Mouse (Mus musculus) embryonic facial prominence, embryonic 12.5 days (tissue): ENCODE data around the gene Hoxc5. TPM values are rescaled to one million over a fixed set of nuclear protein-coding genes. Genes with fewer than 3 reads are reported as not detected.

Experiments
- ATAC-seq: fragments of 200-750 bp; cut with Nextera tagmentation; 2 replicates; pipeline ENCODE4 v1.8.0; 2017; ENCODE audit not compliant: insufficient number of reproducible peaks, insufficient read depth, low FRiP score, low TSS enrichment
- H3K27ac ChIP-seq: fragments of 300-500 bp; sonication (generic); 2 replicates; pipeline ENCODE4 v1.5.1; 2016; ENCODE audit warnings: mild to moderate bottlenecking
- H3K27me3 ChIP-seq: fragments of 300-500 bp; sonication (generic); 2 replicates; pipeline ENCODE4 v1.6.1; 2016; ENCODE audit warnings: mild to moderate bottlenecking, moderate library complexity
- H3K36me3 ChIP-seq: fragments of 300-500 bp; sonication (generic); 2 replicates; pipeline ENCODE4 v1.6.1; 2016; ENCODE audit warnings: mild to moderate bottlenecking
- H3K4me1 ChIP-seq: fragments of 300-500 bp; sonication (generic); 2 replicates; pipeline ENCODE4 v1.6.1; 2016
- H3K4me2 ChIP-seq: fragments of 300-500 bp; sonication (generic); replicated peaks from 2 replicates; pipeline ENCODE4 v1.6.1; 2016; ENCODE audit warnings: mild to moderate bottlenecking, moderate library complexity
- H3K4me3 ChIP-seq: fragments of 300-500 bp; sonication (generic); 2 replicates; pipeline ENCODE4 v1.5.1; 2016; ENCODE audit warnings: mild to moderate bottlenecking
- H3K9ac ChIP-seq: fragments of 300-500 bp; sonication (generic); 2 replicates; pipeline ENCODE4 v1.6.1; 2016; ENCODE audit warnings: mild to moderate bottlenecking, moderate library complexity
- H3K9me3 ChIP-seq: fragments of 300-500 bp; sonication (generic); 2 replicates; pipeline ENCODE4 v1.6.1; 2016; ENCODE audit warnings: mild to moderate bottlenecking, moderate library complexity
- WGBS: fragments of 180-500 bp; shearing (Covaris S2); methylation state at CpG from one replicate; pipeline ENCODE4 v1.1.7; 2016; 5-methylcytosine and 5-hydroxymethylcytosine counted together
- polyA plus RNA-seq: library from polyadenylated mRNA; unstranded; fragments of >200 nt; fragmentation: Nextera tagmentation; extraction: Ambion mirVana; gene quantifications from 2 replicates; pipeline ENCODE4 v1.2.1, GENCODE M21; 2016

Gene Hoxc5
- polyA plus RNA-seq, 1 experiment from 2014 or later, result 2.4 TPM

DNA sequence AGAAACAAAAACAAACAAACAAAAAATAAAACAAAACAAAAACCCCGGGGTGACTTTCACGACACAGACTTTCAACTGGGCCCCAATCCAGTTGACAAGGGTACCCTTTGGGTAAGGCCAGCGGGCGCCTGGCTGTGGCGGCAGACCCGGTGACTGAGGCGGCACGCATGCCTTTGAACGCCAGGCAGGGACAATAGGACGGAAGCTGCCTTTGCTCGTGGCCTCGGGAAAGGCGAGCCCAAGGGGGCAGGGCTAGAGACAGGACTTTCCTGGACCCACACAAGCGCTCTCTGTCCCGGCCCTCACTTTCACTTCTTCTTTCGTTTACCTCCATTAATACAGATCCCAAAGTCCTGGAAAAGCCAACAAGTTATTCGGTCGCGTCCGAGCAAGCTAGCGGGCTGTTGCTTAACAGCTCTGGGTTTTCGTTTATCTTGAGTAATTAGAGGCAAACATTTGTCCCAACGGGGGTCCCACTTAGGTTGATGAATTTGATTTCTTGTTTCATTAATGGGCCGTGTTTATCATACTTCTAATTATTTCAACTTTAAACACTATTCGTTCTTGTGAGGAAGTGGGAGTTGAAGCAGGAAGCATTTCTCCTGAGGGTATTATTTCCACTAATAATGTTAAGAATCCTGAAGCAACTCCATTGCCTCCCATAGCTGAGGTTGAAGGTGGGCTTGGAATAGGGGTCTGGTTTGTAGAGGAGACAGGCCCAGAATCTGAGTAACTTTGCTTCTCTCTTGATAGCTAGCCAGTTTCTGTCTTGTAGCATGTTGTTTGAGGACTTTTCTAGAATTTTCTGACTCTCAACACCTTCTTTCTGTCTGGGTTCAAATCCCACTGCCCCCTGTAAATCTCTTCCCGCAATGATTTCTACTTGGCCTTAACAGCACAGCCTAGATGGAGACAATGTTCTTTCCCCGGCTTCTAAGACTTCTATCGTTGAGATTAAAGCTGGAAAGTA is 3.3 kb upstream of the Hoxc5 start:
- Histone ChIP-seq H3K9me3 (no peaks in the 10 kb centered on the region), H3K4me3 (no peak overlapping the region), H3K4me2 (no peak overlapping the region), H3K36me3 (no peaks in the 10 kb centered on the region), H3K27me3 (peaks cover 93% of the 10 kb centered on the region), H3K27ac (no peak overlapping the region), H3K4me1 (0 out of 2 replicates have a peak, but pooled peaks cover 4% of the 10 kb centered on the region), H3K9ac (no peak overlapping the region)
- WGBS, result 2% methylated on average over 28 of the region's 28 CpGs
- ATAC-seq, result no peak

DNA sequence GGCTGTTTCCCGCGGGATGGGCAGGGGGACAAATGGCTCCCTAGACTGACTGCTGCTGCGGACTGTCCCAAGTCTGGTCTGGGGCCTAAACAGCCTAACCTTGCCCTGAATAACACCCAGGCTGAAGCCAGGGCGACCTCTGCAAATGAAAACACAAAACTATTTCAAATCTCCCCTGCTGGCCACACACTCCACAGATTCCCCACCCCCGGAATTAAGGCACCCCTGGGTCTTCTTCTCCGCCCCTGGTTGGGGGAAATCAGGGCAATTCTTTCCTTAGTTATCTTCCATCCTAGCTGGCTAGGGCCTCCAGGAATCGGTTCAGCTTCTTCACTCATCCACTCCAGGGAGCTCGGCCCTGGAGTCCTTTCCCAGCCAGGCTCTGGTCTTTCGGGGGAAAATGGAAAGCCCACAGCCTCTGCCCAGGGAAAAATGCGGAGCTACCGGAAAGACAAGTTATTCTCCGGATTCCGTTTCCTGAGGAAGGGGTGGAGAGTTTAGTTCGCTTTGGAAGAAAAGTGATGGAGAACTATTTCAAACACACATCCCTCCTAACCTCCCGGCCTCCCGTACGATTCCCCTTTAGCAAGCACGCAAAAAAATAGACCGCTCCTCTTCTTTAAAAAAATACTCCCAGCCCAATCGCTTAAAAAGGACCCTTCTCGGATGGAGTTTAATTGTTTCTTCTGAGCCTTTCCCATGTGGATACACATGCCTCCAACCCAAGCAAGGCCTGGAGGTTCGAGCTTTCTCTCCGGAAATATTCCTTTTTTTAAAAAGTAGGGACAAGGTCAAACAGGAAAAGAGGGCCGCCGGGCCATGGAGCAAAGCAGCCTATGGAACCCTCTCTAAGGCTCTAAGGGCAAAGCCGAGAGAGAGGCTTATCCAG is 2.0 kb upstream of the Hoxc5 start:
- no peak overlapping the region for H3K9ac ChIP-seq
- H3K4me2 ChIP-seq, result no peak overlapping the region
- H3K27me3 ChIP-seq, result peaks cover 95% of the 10 kb centered on the region
- H3K9me3 ChIP-seq, result no peaks in the 10 kb centered on the region
- H3K4me3 ChIP-seq, result no peak overlapping the region
- H3K4me1 ChIP-seq, result 0 out of 2 replicates have a peak, but pooled peaks cover 4% of the 10 kb centered on the region
- no peak overlapping the region for H3K27ac ChIP-seq
- WGBS, result 2% methylated on average over 26 of the region's 26 CpGs
- H3K36me3 ChIP-seq, result no peaks in the 10 kb centered on the region
- ATAC-seq, result no peak

GRCm38 (mm10) chr15:102965892-102966775 is 1.1 kb upstream of the Hoxc5 start:
- 2% methylated on average over 29 of the region's 30 CpGs for WGBS
- no peak overlapping the region for H3K4me3 ChIP-seq
- H3K9me3 ChIP-seq, result no peaks in the 10 kb centered on the region
- H3K27me3 ChIP-seq, result peaks cover 95% of the 10 kb centered on the region
- no peaks in the 10 kb centered on the region for H3K36me3 ChIP-seq
- H3K4me1 ChIP-seq, result 0 out of 2 replicates have a peak, but pooled peaks cover 4% of the 10 kb centered on the region
- no peak for ATAC-seq
- H3K27ac ChIP-seq, result no peak overlapping the region
- peak overlapping the region; percentile 21 for H3K4me2 ChIP-seq
- no peak overlapping the region for H3K9ac ChIP-seq

GRCm38 (mm10) chr15:102966776-102967311 is 399 bp upstream of the Hoxc5 start, which contains the start of gene Hoxc10:
TSS of gene Hoxc10 (plus strand) at chr15:102966796.
- Histone ChIP-seq H3K9ac (no peak within 1 kb of the TSS), H3K9me3 (no peaks in the 10 kb centered on the region), H3K4me1 (0 out of 2 replicates have a peak, but pooled peaks cover 4% of the 10 kb centered on the region), H3K36me3 (no peaks in the 10 kb centered on the region), H3K4me3 (no peak within 1 kb of the TSS), H3K27ac (no peak within 1 kb of the TSS), H3K27me3 (peaks cover 94% of the 10 kb centered on the region), H3K4me2 (peak within 1 kb of the TSS; percentile 21)
- 1% methylated on average over 27 of the region's 27 CpGs for WGBS
- peak; percentile 41; the same call in 1 of the 2 replicates for ATAC-seq

DNA sequence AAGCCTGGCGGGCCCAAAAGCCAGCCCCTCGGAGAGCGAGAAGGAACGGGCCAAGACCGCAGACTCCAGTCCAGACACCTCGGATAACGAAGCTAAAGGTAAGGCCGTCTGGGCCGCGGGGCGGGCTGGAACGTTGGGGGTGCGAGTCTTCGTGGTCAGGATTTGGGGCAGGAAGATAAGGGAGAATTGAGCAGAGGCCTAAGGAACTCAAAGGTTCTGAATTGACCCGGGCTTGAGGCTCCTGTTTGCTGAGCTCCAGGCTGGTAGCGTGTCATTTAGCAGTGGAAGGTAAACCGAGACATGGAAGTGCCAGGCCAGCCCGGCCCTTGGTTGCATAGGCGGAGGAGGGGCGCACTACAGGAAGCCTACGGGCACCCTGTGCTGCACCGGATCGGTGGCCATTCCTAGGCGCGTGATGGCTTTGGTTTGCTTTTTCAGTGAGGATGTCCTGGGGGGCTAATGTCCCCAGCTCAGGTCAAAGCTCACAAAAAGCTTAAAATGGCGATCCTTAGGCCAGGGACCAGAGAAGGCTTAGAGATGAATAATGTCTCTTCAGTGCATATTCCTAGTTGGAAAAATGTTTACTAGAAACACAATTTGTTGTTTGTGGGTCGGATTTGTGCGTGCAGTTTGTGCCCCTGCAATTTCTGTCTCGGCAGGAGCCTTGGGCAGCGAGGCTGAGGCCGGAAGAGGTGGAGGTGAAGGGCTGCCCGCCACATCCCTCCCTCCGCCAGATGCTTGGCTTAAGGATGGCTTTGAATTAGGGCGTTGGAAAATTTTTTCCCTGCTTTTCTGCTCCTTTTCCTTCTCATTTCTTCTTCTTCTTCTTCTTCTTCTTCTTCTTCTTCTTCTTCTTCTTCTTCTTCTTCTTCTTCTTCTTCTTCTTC is 511 bp downstream of the Hoxc5 start:
- no peak overlapping the region for H3K4me2 ChIP-seq

DNA sequence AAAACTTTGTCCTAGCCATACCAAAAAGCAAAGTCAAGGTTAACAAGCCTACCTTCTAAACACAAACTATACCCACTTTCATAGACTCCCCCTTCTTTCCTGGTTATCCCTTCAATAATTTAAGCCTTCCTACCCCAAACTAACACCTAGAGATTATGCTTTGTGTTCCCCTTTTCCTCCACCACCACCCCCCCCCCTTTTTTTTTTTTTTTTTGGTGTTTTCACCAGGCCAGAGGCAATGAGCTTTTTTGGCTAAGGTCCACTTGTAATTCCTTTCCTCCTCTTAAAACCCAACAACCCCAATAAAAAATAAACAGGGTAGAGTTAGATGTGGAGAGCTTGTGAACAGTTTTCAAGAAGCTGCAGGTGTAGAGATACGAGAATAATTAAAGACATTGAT is 2.1 kb downstream of the Hoxc5 start:
- WGBS, result 37% methylated on average over 1 of the region's 1 CpGs
- H3K4me3 ChIP-seq, result no peak overlapping the region
- no peak overlapping the region for H3K27ac ChIP-seq
- H3K9me3 ChIP-seq, result no peaks in the 10 kb centered on the region
- no peaks in the 10 kb centered on the region for H3K36me3 ChIP-seq
- peaks cover 97% of the 10 kb centered on the region for H3K27me3 ChIP-seq
- no peak overlapping the region for H3K9ac ChIP-seq
- H3K4me2 ChIP-seq, result no peak overlapping the region
- 0 out of 2 replicates have a peak, but pooled peaks cover 4% of the 10 kb centered on the region for H3K4me1 ChIP-seq
- no peak for ATAC-seq

More for the DNA sequence above, 511 bp downstream of the Hoxc5 start:
- peaks cover 96% of the 10 kb centered on the region for H3K27me3 ChIP-seq
- no peak for ATAC-seq
- 0 out of 2 replicates have a peak, but pooled peaks cover 4% of the 10 kb centered on the region for H3K4me1 ChIP-seq
- H3K9ac ChIP-seq, result no peak overlapping the region
- no peaks in the 10 kb centered on the region for H3K9me3 ChIP-seq
- no peak overlapping the region for H3K27ac ChIP-seq
- WGBS, result 4% methylated on average over 34 of the region's 34 CpGs
- H3K4me3 ChIP-seq, result no peak overlapping the region
- H3K36me3 ChIP-seq, result no peaks in the 10 kb centered on the region

GRCm38 (mm10) chr15:102970740-102971139 is 3.5 kb downstream of the Hoxc5 start:
- WGBS, result 1% methylated on average over 12 of the region's 12 CpGs
- Histone ChIP-seq H3K4me1 (0 out of 2 replicates have a peak, but pooled peaks cover 4% of the 10 kb centered on the region), H3K4me3 (no peak overlapping the region), H3K27ac (no peak overlapping the region), H3K9ac (no peak overlapping the region), H3K27me3 (peaks cover 97% of the 10 kb centered on the region), H3K36me3 (no peaks in the 10 kb centered on the region), H3K4me2 (no peak overlapping the region), H3K9me3 (no peaks in the 10 kb centered on the region)
- ATAC-seq, result no peak

DNA sequence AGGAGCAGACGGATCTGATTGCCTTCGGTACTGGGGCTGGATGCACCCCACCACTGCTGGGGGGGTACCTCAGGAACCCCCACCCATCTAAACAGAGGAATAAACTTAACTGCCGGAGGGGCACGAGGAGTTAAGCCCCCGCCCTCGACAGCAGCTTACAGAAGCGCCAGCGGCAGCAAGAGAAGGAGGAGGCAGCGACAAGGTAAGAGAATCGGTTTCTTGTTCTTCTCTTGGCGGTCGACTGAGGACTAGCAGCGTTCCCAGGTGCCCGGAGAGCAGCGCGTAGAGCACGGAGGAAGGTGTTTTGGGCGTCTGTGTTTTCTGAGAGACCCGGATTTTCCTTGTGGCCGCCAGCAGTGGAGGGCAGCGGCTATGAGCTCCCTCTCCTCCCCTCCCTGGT is 5.0 kb downstream of the Hoxc5 start:
- no peaks in the 10 kb centered on the region for H3K4me1 ChIP-seq
- ATAC-seq, result no peak
- no peak overlapping the region for H3K4me3 ChIP-seq
- no peaks in the 10 kb centered on the region for H3K9me3 ChIP-seq
- under 1% methylated on average over 21 of the region's 21 CpGs for WGBS
- no peaks in the 10 kb centered on the region for H3K36me3 ChIP-seq
- H3K4me2 ChIP-seq, result no peak overlapping the region
- peaks cover 97% of the 10 kb centered on the region for H3K27me3 ChIP-seq
- H3K9ac ChIP-seq, result no peak overlapping the region
- no peak overlapping the region for H3K27ac ChIP-seq

- WGBS, result 3% methylated on average over 6 of the region's 6 CpGs
- no peak overlapping the region for H3K9ac ChIP-seq
- no peak overlapping the region for H3K4me3 ChIP-seq
Measured at GRCm38 (mm10) chr15:102972753-102973152, 5.5 kb downstream of the Hoxc5 start.

GRCm38 (mm10) chr15:102975034-102975433 is 7.8 kb downstream of the Hoxc5 start:
- Histone ChIP-seq H3K27ac (no peak overlapping the region), H3K9me3 (no peaks in the 10 kb centered on the region), H3K36me3 (no peaks in the 10 kb centered on the region), H3K4me2 (no peak overlapping the region), H3K4me1 (no peaks in the 10 kb centered on the region), H3K4me3 (no peak overlapping the region), H3K9ac (no peak overlapping the region), H3K27me3 (peaks cover 99% of the 10 kb centered on the region)
- no peak for ATAC-seq
- 5% methylated on average over 7 of the region's 7 CpGs for WGBS

More at GRCm38 (mm10) chr15:102972753-102973152, 5.5 kb downstream of the Hoxc5 start:
- Histone ChIP-seq H3K9me3 (no peaks in the 10 kb centered on the region), H3K36me3 (no peaks in the 10 kb centered on the region), H3K4me1 (no peaks in the 10 kb centered on the region), H3K4me2 (no peak overlapping the region), H3K27me3 (peaks cover 97% of the 10 kb centered on the region), H3K27ac (no peak overlapping the region)
- ATAC-seq, result no peak
